In genomic region chr4:41678863-41679262, GRCm38 (mm10) we compare ENCODE assay signal across 15 mouse cellular contexts. TPM values are rescaled to one million over a fixed set of nuclear protein-coding genes. Genes with fewer than 3 reads are reported as not detected.
DNase-seq lines count a peak whose midpoint lies in the region; ATAC-seq and TF ChIP-seq lines count a peak whose summit lies in the region.
"Had no signal": no experiment of that assay in that cellular context is flagged by ENCODE, and none has a peak within 500 bp of the region (broad histone marks: within the 10 kb centered on the region; RNA-seq: fewer than 3 reads in every experiment).

No protein-coding gene starts in this region.

- peaks cover 86% of the 10 kb centered on the region for H3K4me1 ChIP-seq in hindbrain, embryonic 13.5 days (replicated peaks)
- H3K4me1 ChIP-seq in hindbrain, embryonic 14.5 days (replicated peaks; ENCODE audit: control insufficient read depth, insufficient read depth, low read length), result peaks cover 67% of the 10 kb centered on the region
- H3K4me1 ChIP-seq in hindbrain, postnatal 0 days (ENCODE audit: insufficient read depth, low read length), result peaks cover 20% of the 10 kb centered on the region

- POLR2A ChIA-PET in Patski (lab: Charles Lee), result no interaction called here

- no peaks in the 10 kb centered on the region for H3K27me3 ChIP-seq in hindbrain, embryonic 13.5 days
- no peaks in the 10 kb centered on the region for H3K27me3 ChIP-seq in hindbrain, embryonic 14.5 days (ENCODE audit: control insufficient read depth, insufficient read depth, low read length)
- no peaks in the 10 kb centered on the region for H3K27me3 ChIP-seq in Patski
- H3K27me3 ChIP-seq in hindbrain, postnatal 0 days (ENCODE audit: insufficient read depth, low read length), result no peaks in the 10 kb centered on the region

- no peak for ATAC-seq in hindbrain, embryonic 13.5 days (ENCODE audit: low FRiP score)
- no peak for ATAC-seq in hindbrain, embryonic 14.5 days (ENCODE audit: low FRiP score)
- peak; percentile 17 for ATAC-seq in Patski
- no peak for ATAC-seq in hindbrain, postnatal 0 days
- ATAC-seq: intestine, embryonic 16.5 days had no signal

- H3K9ac ChIP-seq in hindbrain, embryonic 13.5 days, result no peak overlapping the region
- no peak overlapping the region for H3K9ac ChIP-seq in hindbrain, embryonic 14.5 days
- no peak overlapping the region for H3K9ac ChIP-seq in hindbrain, postnatal 0 days (replicated peaks; ENCODE audit: low read length)
- H3K9ac ChIP-seq: liver, embryonic 14.5 days had no signal

- no peak overlapping the region for H3K4me2 ChIP-seq in hindbrain, embryonic 13.5 days
- no peak overlapping the region for H3K4me2 ChIP-seq in hindbrain, embryonic 14.5 days (replicated peaks)
- H3K4me2 ChIP-seq in hindbrain, postnatal 0 days (ENCODE audit: low read depth, low read length), result no peak overlapping the region

- no peaks in the 10 kb centered on the region for H3K9me3 ChIP-seq in hindbrain, embryonic 13.5 days
- no peaks in the 10 kb centered on the region for H3K9me3 ChIP-seq in hindbrain, embryonic 14.5 days (ENCODE audit: control insufficient read depth, low read length)
- H3K9me3 ChIP-seq in hindbrain, postnatal 0 days (ENCODE audit: low read length), result no peaks in the 10 kb centered on the region

- WGBS in hindbrain, embryonic 13.5 days, result 79% methylated on average over 6 of the region's 6 CpGs
- WGBS in hindbrain, embryonic 14.5 days, result 76% methylated on average over 6 of the region's 6 CpGs
- WGBS in hindbrain, postnatal 0 days, result 63% methylated on average over 6 of the region's 6 CpGs

- CTCF ChIA-PET in Patski (lab: Charles Lee), result interaction anchor here (1.4 kb wide), 1 partner anchor 11 kb away, joined by 4 read pairs; no protein-coding TSS in a partner anchor

- in situ Hi-C loops in Patski (cut with MboI; ENCODE audit: low pct_unique_long_range_greater_than_20kb), result no loop called here

- no peaks in the 10 kb centered on the region for H3K36me3 ChIP-seq in hindbrain, embryonic 13.5 days
- H3K36me3 ChIP-seq in hindbrain, embryonic 14.5 days (replicated peaks; ENCODE audit: control insufficient read depth, insufficient read depth), result no peaks in the 10 kb centered on the region
- H3K36me3 ChIP-seq in hindbrain, postnatal 0 days (ENCODE audit: insufficient read depth, low read length), result no peaks in the 10 kb centered on the region

- peak overlapping the region; percentile 69; the same call in 1 of the 2 replicates for H3K27ac ChIP-seq in hindbrain, embryonic 13.5 days
- no peak overlapping the region for H3K27ac ChIP-seq in hindbrain, embryonic 14.5 days
- H3K27ac ChIP-seq in hindbrain, postnatal 0 days, result peak overlapping the region; percentile 15; the same call in 1 of the 2 replicates
- H3K27ac ChIP-seq: liver, embryonic 14.5 days had no signal

- intact Hi-C loops in left cerebral cortex, postnatal 25 days (cut with DNase I), result no loop called here

- peak; percentile 40 for DNase-seq in cerebellum, adult 11-12 months
- DNase-seq in cerebellum, postnatal 10 days, result no peak
- DNase-seq in hindbrain, embryonic 14.5 days (ENCODE audit: low spot score), result no peak
- no peak for DNase-seq in Patski (ENCODE audit: low read depth, low spot score)
- no peak for DNase-seq in hindbrain, postnatal 0 days (ENCODE audit: low spot score)
- DNase-seq in ovary, adult 18-20 months (ENCODE audit: low spot score), result no peak
- DNase-seq in left cerebral cortex, postnatal 25 days (ENCODE audit: low spot score in 2 of 2), result no peak
- DNase-seq: cerebellum, postnatal 36 days; spleen, adult 18-20 months; thymus, postnatal 36 days had no signal

- TF ChIP-seq CTCF in Patski (IDR thresholded peaks at IDR 0.05), result no peak
- no peak for TF ChIP-seq CTCF in hindbrain, postnatal 0 days (IDR thresholded peaks at IDR 0.05; ENCODE audit: low read depth)

- no peak overlapping the region for H3K4me3 ChIP-seq in hindbrain, embryonic 13.5 days
- no peak overlapping the region for H3K4me3 ChIP-seq in hindbrain, embryonic 14.5 days (replicated peaks; ENCODE audit: low read length)
- no peak overlapping the region for H3K4me3 ChIP-seq in hindbrain, postnatal 0 days (ENCODE audit: low read length)

RNA-seq across cellular contexts. Expression of gene Cntfr, which starts 18.0 kb away (rescaled TPM):
- 24.4 and 27.8 TPM in 2 replicates for polyA plus RNA-seq in hindbrain, embryonic 13.5 days (2015; fragmentation: Nextera tagmentation; extraction: Ambion mirVana)
- 19.2 and 21.8 TPM in 2 replicates for polyA plus RNA-seq in hindbrain, embryonic 14.5 days (2014; fragmentation: Nextera tagmentation; extraction: Ambion mirVana)
- polyA plus RNA-seq in Patski (2021), result 6.7 TPM
- total RNA-seq in hindbrain, postnatal 0 days (2014; rRNA removed), result 59.3 and 61.9 TPM in 2 replicates
- 18.5 and 22.1 TPM in 2 replicates for polyA plus RNA-seq in hindbrain, postnatal 0 days (2015; fragmentation: Nextera tagmentation; extraction: Ambion mirVana)
- total RNA-seq in left cerebral cortex, postnatal 25 days (2021), result 100 to 1,000 TPM in 1 of 2 experiments, 10 to 100 TPM in 1; 98.9 to 109 TPM
- total RNA-seq: megakaryocyte, adult 5-6 weeks; MEL had no signal

RNA-seq across cellular contexts. Expression of gene Il11ra1, which starts 20.9 kb away (rescaled TPM):
- polyA plus RNA-seq in hindbrain, embryonic 13.5 days (2015; fragmentation: Nextera tagmentation; extraction: Ambion mirVana), result 47.6 and 48.5 TPM in 2 replicates
- polyA plus RNA-seq in hindbrain, embryonic 14.5 days (2014; fragmentation: Nextera tagmentation; extraction: Ambion mirVana), result 39.9 and 40.6 TPM in 2 replicates
- polyA plus RNA-seq in Patski (2021), result 26.2 TPM
- 24.4 and 41.9 TPM in 2 replicates for total RNA-seq in hindbrain, postnatal 0 days (2014; rRNA removed)
- polyA plus RNA-seq in hindbrain, postnatal 0 days (2015; fragmentation: Nextera tagmentation; extraction: Ambion mirVana), result 47.4 and 49.8 TPM in 2 replicates
- 10 to 100 TPM; 35.8 to 43.8 TPM for total RNA-seq in left cerebral cortex, postnatal 25 days (2021)

RNA-seq across cellular contexts. Expression of gene Rpp25l, which starts 34.5 kb away (rescaled TPM):
- polyA plus RNA-seq in hindbrain, embryonic 13.5 days (2015; fragmentation: Nextera tagmentation; extraction: Ambion mirVana), result 63.0 and 66.8 TPM in 2 replicates
- polyA plus RNA-seq in hindbrain, embryonic 14.5 days (2014; fragmentation: Nextera tagmentation; extraction: Ambion mirVana), result 57.5 and 60.5 TPM in 2 replicates
- polyA plus RNA-seq in Patski (2021), result 27.2 TPM
- total RNA-seq in hindbrain, postnatal 0 days (2014; rRNA removed), result 35.0 and 42.2 TPM in 2 replicates
- polyA plus RNA-seq in hindbrain, postnatal 0 days (2015; fragmentation: Nextera tagmentation; extraction: Ambion mirVana), result 47.3 and 48.3 TPM in 2 replicates
- 10 to 100 TPM; 26.8 to 31.3 TPM for total RNA-seq in left cerebral cortex, postnatal 25 days (2021)

RNA-seq across cellular contexts. Expression of gene Enho, which starts 38.7 kb away (rescaled TPM):
- polyA plus RNA-seq in hindbrain, embryonic 13.5 days (2015; fragmentation: Nextera tagmentation; extraction: Ambion mirVana), result 92.0 and 95.2 TPM in 2 replicates
- 127 and 130 TPM in 2 replicates for polyA plus RNA-seq in hindbrain, embryonic 14.5 days (2014; fragmentation: Nextera tagmentation; extraction: Ambion mirVana)
- polyA plus RNA-seq in Patski (2021), result 3.0 TPM
- total RNA-seq in hindbrain, postnatal 0 days (2014; rRNA removed), result 179 and 205 TPM in 2 replicates
- polyA plus RNA-seq in hindbrain, postnatal 0 days (2015; fragmentation: Nextera tagmentation; extraction: Ambion mirVana), result 139 and 141 TPM in 2 replicates
- 10 to 100 TPM; 54.4 to 63.0 TPM for total RNA-seq in left cerebral cortex, postnatal 25 days (2021)
- total RNA-seq: megakaryocyte, adult 5-6 weeks had no signal

RNA-seq across cellular contexts. Expression of gene Dctn3, which starts 44.1 kb away (rescaled TPM):
- polyA plus RNA-seq in hindbrain, embryonic 13.5 days (2015; fragmentation: Nextera tagmentation; extraction: Ambion mirVana), result 301 and 303 TPM in 2 replicates
- polyA plus RNA-seq in hindbrain, embryonic 14.5 days (2014; fragmentation: Nextera tagmentation; extraction: Ambion mirVana), result 271 and 274 TPM in 2 replicates
- polyA plus RNA-seq in Patski (2021), result 116 TPM
- 145 and 147 TPM in 2 replicates for total RNA-seq in hindbrain, postnatal 0 days (2014; rRNA removed)
- polyA plus RNA-seq in hindbrain, postnatal 0 days (2015; fragmentation: Nextera tagmentation; extraction: Ambion mirVana), result 306 and 316 TPM in 2 replicates
- total RNA-seq in left cerebral cortex, postnatal 25 days (2021), result 100 to 1,000 TPM; 174 to 191 TPM
